Mouse (Mus musculus) heart, postnatal 0 days (tissue): ENCODE results near the gene Pdxp. TPM values are rescaled to one million over a fixed set of nuclear protein-coding genes. Genes with fewer than 3 reads are reported as not detected.

Experiments used
- ATAC-seq: fragments of 200-750 bp; cut with Nextera tagmentation; 2 replicates; pipeline ENCODE4 v1.8.0; 2017; ENCODE audit warnings: low read depth, moderate number of reproducible peaks, moderate library complexity; ENCODE audit not compliant: insufficient read depth
- DNase-seq: peaks from one replicate; pipeline ENCODE4 v3.0.0-alpha.2; 2016; ENCODE audit warnings: low spot score
- H3K27ac ChIP-seq: fragments of 300-500 bp; sonication (generic); 2 replicates; pipeline ENCODE4 v1.5.1; 2014; ENCODE audit warnings: low read depth, mild to moderate bottlenecking
- H3K27me3 ChIP-seq: fragments of 300-500 bp; sonication (generic); 2 replicates; pipeline ENCODE4 v1.6.1; 2014; ENCODE audit warnings: low read length, mixed read lengths; ENCODE audit not compliant: control insufficient read depth, insufficient read depth
- H3K36me3 ChIP-seq: fragments of 300-500 bp; sonication (generic); replicated peaks from 2 replicates; pipeline ENCODE4 v1.6.1; 2014; ENCODE audit warnings: low read length, mixed read lengths; ENCODE audit not compliant: control insufficient read depth, insufficient read depth
- H3K4me1 ChIP-seq: fragments of 300-500 bp; sonication (generic); 2 replicates; pipeline ENCODE4 v1.6.1; 2014; ENCODE audit warnings: antibody characterized with exemption; ENCODE audit not compliant: control insufficient read depth, insufficient read depth
- H3K4me2 ChIP-seq: fragments of 300-500 bp; sonication (generic); 2 replicates; pipeline ENCODE4 v1.6.1; 2014; ENCODE audit warnings: low read depth, mild to moderate bottlenecking, low read length, moderate library complexity
- H3K4me3 ChIP-seq: fragments of 300-500 bp; sonication (generic); 2 replicates; pipeline ENCODE4 v1.5.1; 2014; ENCODE audit warnings: low read depth, low read length
- H3K9ac ChIP-seq: fragments of 300-500 bp; sonication (generic); replicated peaks from 2 replicates; pipeline ENCODE4 v1.6.1; 2014; ENCODE audit warnings: low read depth, low read length, mixed read lengths
- H3K9me3 ChIP-seq: fragments of 300-500 bp; sonication (generic); replicated peaks from 2 replicates; pipeline ENCODE4 v1.6.1; 2016; ENCODE audit warnings: low read length; ENCODE audit not compliant: control insufficient read depth
- CTCF ChIP-seq: IDR thresholded peaks from 2 replicates; pipeline ENCODE4 v1.5.1; 2016; ENCODE audit warnings: antibody characterized with exemption, control low read depth, low read depth
- EP300 ChIP-seq: IDR thresholded peaks from 2 replicates; pipeline ENCODE4 v1.6.1; 2016; ENCODE audit warnings: antibody characterized with exemption, low read depth
- WGBS: fragments of 180-500 bp; shearing (Covaris S2); extraction: QIAGEN DNeasy Blood & Tissue Kit; methylation state at CpG from one replicate; pipeline ENCODE4 v1.1.7; 2014; 5-methylcytosine and 5-hydroxymethylcytosine counted together
- microRNA-seq: library from miRNA; unstranded; fragments of <30 nt; microRNA quantifications from one replicate; pipeline ENCODE4, GENCODE M21; 2016
- polyA plus RNA-seq: library from polyadenylated mRNA; unstranded; fragments of >200 nt; fragmentation: Nextera tagmentation; extraction: Ambion mirVana; gene quantifications from 2 replicates; pipeline ENCODE4 v1.2.1, GENCODE M21; 2015
- total RNA-seq: library from RNA; depleted of rRNA; stranded (reverse); fragments of >200 nt; gene quantifications from 2 replicates; pipeline ENCODE4 v1.2.3, GENCODE M21; 2014; ENCODE audit warnings: low replicate concordance; rRNA removed

Gene Pdxp
- total and polyA plus RNA-seq, 2 experiments from 2014 or later, result 7.7 to 25.8 TPM

GRCm38 (mm10) chr15:78959537-78959936 lies 45.8 kb downstream of the Pdxp start:
- Histone ChIP-seq H3K4me2 (no peak overlapping the region), H3K9me3 (no peaks in the 10 kb centered on the region), H3K4me3 (no peak overlapping the region), H3K36me3 (no peaks in the 10 kb centered on the region; the same call in 1 of the 2 replicates), H3K9ac (no peak overlapping the region), H3K27me3 (no peaks in the 10 kb centered on the region), H3K4me1 (no peaks in the 10 kb centered on the region), H3K27ac (no peak overlapping the region)
- ATAC-seq (no peak), DNase-seq (no peak)
- TF ChIP-seq CTCF (no peak), EP300 (no peak)
- 79% methylated on average over 11 of the region's 11 CpGs for WGBS

GRCm38 (mm10) chr15:78960088-78960487 lies 46.4 kb downstream of the Pdxp start:
- H3K9me3 ChIP-seq, result no peaks in the 10 kb centered on the region
- H3K9ac ChIP-seq, result no peak overlapping the region
- no peaks in the 10 kb centered on the region for H3K27me3 ChIP-seq
- H3K4me2 ChIP-seq, result no peak overlapping the region
- no peak overlapping the region for H3K4me3 ChIP-seq
- no peak overlapping the region for H3K27ac ChIP-seq
- H3K4me1 ChIP-seq, result no peaks in the 10 kb centered on the region
- no peak for DNase-seq
- TF ChIP-seq EP300, result no peak
- TF ChIP-seq CTCF, result no peak
- no peaks in the 10 kb centered on the region; the same call in 1 of the 2 replicates for H3K36me3 ChIP-seq
- WGBS, result 62% methylated on average over 4 of the region's 4 CpGs
- no peak for ATAC-seq

- Histone ChIP-seq H3K4me3 (no peak overlapping the region), H3K4me1 (no peaks in the 10 kb centered on the region), H3K27me3 (no peaks in the 10 kb centered on the region), H3K36me3 (no peaks in the 10 kb centered on the region; the same call in 1 of the 2 replicates), H3K9me3 (no peaks in the 10 kb centered on the region), H3K4me2 (no peak overlapping the region), H3K27ac (no peak overlapping the region), H3K9ac (no peak overlapping the region)
- peak; percentile 75 for DNase-seq
- ATAC-seq, result peak; percentile 65
- TF ChIP-seq EP300 (no peak), CTCF (peak; percentile 85)
- 41% methylated on average over 2 of the region's 2 CpGs for WGBS
Observed at GRCm38 (mm10) chr15:78962885-78963284, 49.2 kb downstream of the Pdxp start.

Small RNA genes within 50 kb of the gene (microRNA-seq; reads per million reads assigned to microRNA genes)
- gene Mir6955, result 0.54 reads per million

Other genes starting within 250 kb of the Pdxp start
- 0.12 and 0.19 TPM in 2 replicates for gene Elfn2, start 195.1 kb upstream of the Pdxp start, total RNA-seq
- 0.05 and 0.11 TPM in 2 replicates for gene Elfn2, start 195.1 kb upstream of the Pdxp start, polyA plus RNA-seq
- 12.9 and 13.1 TPM in 2 replicates for gene Mfng, start 140.4 kb upstream of the Pdxp start, total RNA-seq
- gene Mfng, start 140.4 kb upstream of the Pdxp start, polyA plus RNA-seq, result 13.0 and 13.4 TPM in 2 replicates
- gene Card10, start 110.9 kb upstream of the Pdxp start, total RNA-seq, result 2.7 and 6.4 TPM in 2 replicates
- gene Card10, start 110.9 kb upstream of the Pdxp start, polyA plus RNA-seq, result 4.0 and 4.6 TPM in 2 replicates
- gene Cdc42ep1, start 71.3 kb upstream of the Pdxp start, total RNA-seq, result 44.7 and 52.5 TPM in 2 replicates
- gene Cdc42ep1, start 71.3 kb upstream of the Pdxp start, polyA plus RNA-seq, result 27.1 and 27.4 TPM in 2 replicates
- 4.6 TPM in 1 of 2 replicates, not detected in the other for gene Lgals2, start 58.4 kb upstream of the Pdxp start, total RNA-seq
- 0.27 and 0.36 TPM in 2 replicates for gene Lgals2, start 58.4 kb upstream of the Pdxp start, polyA plus RNA-seq
- 32.4 and 40.5 TPM in 2 replicates for gene Gga1, start 36.7 kb upstream of the Pdxp start, total RNA-seq
- 30.1 and 32.4 TPM in 2 replicates for gene Gga1, start 36.7 kb upstream of the Pdxp start, polyA plus RNA-seq
- gene Gm49510, start 14.3 kb upstream of the Pdxp start, total RNA-seq, result 0.73 TPM in 1 of 2 replicates, not detected in the other
- 0.08 and 0.18 TPM in 2 replicates for gene Gm49510, start 14.3 kb upstream of the Pdxp start, polyA plus RNA-seq
- gene Sh3bp1, start 14.2 kb upstream of the Pdxp start, total RNA-seq, result 9.8 and 11.7 TPM in 2 replicates
- gene Sh3bp1, start 14.2 kb upstream of the Pdxp start, polyA plus RNA-seq, result 6.4 and 7.0 TPM in 2 replicates
- 460 and 709 TPM in 2 replicates for gene Lgals1, start 12.8 kb downstream of the Pdxp start, total RNA-seq
- gene Lgals1, start 12.8 kb downstream of the Pdxp start, polyA plus RNA-seq, result 800 and 870 TPM in 2 replicates
- 3.4 TPM in 1 of 2 replicates, not detected in the other for gene Nol12, start 21.0 kb downstream of the Pdxp start, total RNA-seq
- 23.3 TPM in 2 replicates for gene Nol12, start 21.0 kb downstream of the Pdxp start, polyA plus RNA-seq
- 45.3 and 80.0 TPM in 2 replicates for gene Triobp, start 33.8 kb downstream of the Pdxp start, total RNA-seq
- 19.1 and 20.0 TPM in 2 replicates for gene Triobp, start 33.8 kb downstream of the Pdxp start, polyA plus RNA-seq
- 318 and 358 TPM in 2 replicates for gene H1f0, start 114.5 kb downstream of the Pdxp start, total RNA-seq
- 210 and 229 TPM in 2 replicates for gene H1f0, start 114.5 kb downstream of the Pdxp start, polyA plus RNA-seq
- gene Galr3, start 128.0 kb downstream of the Pdxp start, total RNA-seq, result not detected in 2 replicates
- gene Galr3, start 128.0 kb downstream of the Pdxp start, polyA plus RNA-seq, result not detected in 2 replicates
- 20.9 and 27.1 TPM in 2 replicates for gene Ankrd54, start 149.0 kb downstream of the Pdxp start, total RNA-seq
- gene Ankrd54, start 149.0 kb downstream of the Pdxp start, polyA plus RNA-seq, result 14.1 and 15.6 TPM in 2 replicates
- 183 and 210 TPM in 2 replicates for gene Eif3l, start 161.3 kb downstream of the Pdxp start, total RNA-seq
- 114 and 123 TPM in 2 replicates for gene Eif3l, start 161.3 kb downstream of the Pdxp start, polyA plus RNA-seq
- gene Micall1, start 195.0 kb downstream of the Pdxp start, total RNA-seq, result 45.9 and 52.9 TPM in 2 replicates
- 13.2 and 19.0 TPM in 2 replicates for gene Micall1, start 195.0 kb downstream of the Pdxp start, polyA plus RNA-seq
- 50.2 and 84.8 TPM in 2 replicates for gene Polr2f, start 227.1 kb downstream of the Pdxp start, total RNA-seq
- gene Polr2f, start 227.1 kb downstream of the Pdxp start, polyA plus RNA-seq, result 271 and 286 TPM in 2 replicates
- gene 1700088E04Rik, start 227.3 kb downstream of the Pdxp start, total RNA-seq, result 2.2 TPM in 1 of 2 replicates, not detected in the other
- gene 1700088E04Rik, start 227.3 kb downstream of the Pdxp start, polyA plus RNA-seq, result 8.8 and 10.7 TPM in 2 replicates